Mouse (Mus musculus): ENCODE data around the gene Dbnl. TPM values are rescaled to one million over a fixed set of nuclear protein-coding genes. Genes with fewer than 3 reads are reported as not detected.

The Dbnl gene
- polyA plus RNA-seq, 1 experiment from 2014 or later = 123 TPM

DNA sequence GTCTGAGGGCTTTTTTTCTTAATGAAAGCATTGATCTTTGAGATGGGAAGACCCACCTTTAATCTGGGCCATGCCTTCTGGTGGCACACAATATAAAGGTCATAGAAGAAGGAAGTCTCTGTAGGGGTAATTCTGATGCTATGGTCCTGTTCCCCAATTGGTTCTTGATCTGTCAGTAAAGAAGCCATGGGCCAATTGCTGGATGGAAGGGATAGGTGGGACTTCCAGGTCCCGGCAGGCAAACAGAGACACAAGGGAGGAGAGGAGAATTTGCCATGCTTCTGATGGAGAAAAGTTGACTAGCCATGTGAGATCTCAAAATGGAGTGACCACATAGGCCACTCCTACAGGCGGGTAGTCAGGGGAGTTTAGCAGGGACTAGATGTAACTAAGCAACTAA lies 30.9 kb downstream of the Dbnl start:
- Histone ChIP-seq H3K27me3 (ENCODE audit: control insufficient read depth, insufficient read depth, low read length) (no peaks in the 10 kb centered on the region), H3K9ac (replicated peaks; ENCODE audit: low read depth, low read length) (no peak overlapping the region), H3K4me3 (ENCODE audit: low read depth, low read length) (no peak overlapping the region), H3K4me1 (ENCODE audit: control insufficient read depth, insufficient read depth, low read length) (no peaks in the 10 kb centered on the region), H3K36me3 (ENCODE audit: control insufficient read depth, insufficient read depth, low read length) (no peaks in the 10 kb centered on the region), H3K27ac (ENCODE audit: low read depth, low read length) (no peak overlapping the region), H3K4me2 (ENCODE audit: low read depth, low read length) (no peak overlapping the region), H3K9me3 (ENCODE audit: control insufficient read depth, low read length) (no peaks in the 10 kb centered on the region)
- 70% methylated on average over 2 of the region's 2 CpGs for whole genome bisulfite sequencing
- no peak for ATAC-seq (ENCODE audit: low read depth)

DNA sequence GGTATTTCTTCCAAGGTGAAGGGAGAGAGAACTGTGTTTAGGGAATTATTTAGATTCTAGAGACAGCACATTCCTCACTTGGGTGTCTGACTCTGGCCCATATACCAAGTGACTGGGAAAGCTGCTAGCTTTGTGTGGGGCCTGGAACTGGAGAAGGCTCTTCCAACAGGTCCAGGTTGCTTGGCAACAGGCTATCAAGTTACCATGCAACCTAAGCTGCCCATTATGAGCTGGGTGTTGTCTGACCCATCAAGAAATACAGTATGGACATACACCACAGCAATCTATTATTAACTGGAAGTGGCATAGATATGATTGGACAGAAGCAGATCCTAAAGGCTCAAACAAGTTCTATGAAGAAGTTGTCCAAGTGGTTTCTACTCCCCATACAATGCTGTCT lies 37.1 kb downstream of the Dbnl start:
- Histone ChIP-seq H3K9me3 (ENCODE audit: control insufficient read depth, low read length) (no peaks in the 10 kb centered on the region), H3K4me1 (ENCODE audit: control insufficient read depth, insufficient read depth, low read length) (no peaks in the 10 kb centered on the region), H3K27me3 (ENCODE audit: control insufficient read depth, insufficient read depth, low read length) (no peaks in the 10 kb centered on the region), H3K4me3 (ENCODE audit: low read depth, low read length) (no peak overlapping the region), H3K9ac (replicated peaks; ENCODE audit: low read depth, low read length) (no peak overlapping the region), H3K36me3 (ENCODE audit: control insufficient read depth, insufficient read depth, low read length) (no peaks in the 10 kb centered on the region; the same call in 1 of the 2 replicates), H3K27ac (ENCODE audit: low read depth, low read length) (no peak overlapping the region), H3K4me2 (ENCODE audit: low read depth, low read length) (no peak overlapping the region)
- ATAC-seq (ENCODE audit: low read depth) = no peak

GRCm38 (mm10) chr11:5827931-5828330 lies 39.6 kb downstream of the Dbnl start:
- Histone ChIP-seq H3K9ac (replicated peaks; ENCODE audit: low read depth, low read length) (no peak overlapping the region), H3K4me2 (ENCODE audit: low read depth, low read length) (no peak overlapping the region), H3K36me3 (ENCODE audit: control insufficient read depth, insufficient read depth, low read length) (peaks cover 5% of the 10 kb centered on the region), H3K4me3 (ENCODE audit: low read depth, low read length) (no peak overlapping the region), H3K27ac (ENCODE audit: low read depth, low read length) (no peak overlapping the region), H3K9me3 (ENCODE audit: control insufficient read depth, low read length) (no peaks in the 10 kb centered on the region), H3K27me3 (ENCODE audit: control insufficient read depth, insufficient read depth, low read length) (no peaks in the 10 kb centered on the region), H3K4me1 (ENCODE audit: control insufficient read depth, insufficient read depth, low read length) (no peaks in the 10 kb centered on the region)
- no peak for ATAC-seq (ENCODE audit: low read depth)
- WGBS = 91% methylated on average over 5 of the region's 5 CpGs

- no peak overlapping the region for H3K27ac ChIP-seq (ENCODE audit: low read depth, low read length)
- no peak overlapping the region for H3K4me2 ChIP-seq (ENCODE audit: low read depth, low read length)
- no peak overlapping the region for H3K9ac ChIP-seq (replicated peaks; ENCODE audit: low read depth, low read length)
- H3K4me1 ChIP-seq (ENCODE audit: control insufficient read depth, insufficient read depth, low read length) = no peaks in the 10 kb centered on the region
- H3K4me3 ChIP-seq (ENCODE audit: low read depth, low read length) = no peak overlapping the region
- peaks cover 5% of the 10 kb centered on the region for H3K36me3 ChIP-seq (ENCODE audit: control insufficient read depth, insufficient read depth, low read length)
- no peaks in the 10 kb centered on the region for H3K9me3 ChIP-seq (ENCODE audit: control insufficient read depth, low read length)
- ATAC-seq (ENCODE audit: low read depth) = no peak
- WGBS = 94% methylated on average over 11 of the region's 11 CpGs
- no peaks in the 10 kb centered on the region for H3K27me3 ChIP-seq (ENCODE audit: control insufficient read depth, insufficient read depth, low read length)
Measured at GRCm38 (mm10) chr11:5828509-5829191, 40.4 kb downstream of the Dbnl start.

GRCm38 (mm10) chr11:5829327-5829726 lies 41.0 kb downstream of the Dbnl start:
- peaks cover 5% of the 10 kb centered on the region for H3K36me3 ChIP-seq (ENCODE audit: control insufficient read depth, insufficient read depth, low read length)
- 93% methylated on average over 12 of the region's 12 CpGs for WGBS
- no peak overlapping the region for H3K27ac ChIP-seq (ENCODE audit: low read depth, low read length)

GRCm38 (mm10) chr11:5834506-5834905 lies 46.2 kb downstream of the Dbnl start:
- no peak overlapping the region for H3K9ac ChIP-seq (replicated peaks; ENCODE audit: low read depth, low read length)
- peaks cover 5% of the 10 kb centered on the region for H3K36me3 ChIP-seq (ENCODE audit: control insufficient read depth, insufficient read depth, low read length)
- WGBS = 93% methylated on average over 9 of the region's 9 CpGs
- H3K4me3 ChIP-seq (ENCODE audit: low read depth, low read length) = no peak overlapping the region
- ATAC-seq (ENCODE audit: low read depth) = no peak
- no peak overlapping the region for H3K27ac ChIP-seq (ENCODE audit: low read depth, low read length)
- H3K4me2 ChIP-seq (ENCODE audit: low read depth, low read length) = no peak overlapping the region
- H3K9me3 ChIP-seq (ENCODE audit: control insufficient read depth, low read length) = no peaks in the 10 kb centered on the region
- H3K27me3 ChIP-seq (ENCODE audit: control insufficient read depth, insufficient read depth, low read length) = no peaks in the 10 kb centered on the region
- H3K4me1 ChIP-seq (ENCODE audit: control insufficient read depth, insufficient read depth, low read length) = no peaks in the 10 kb centered on the region

More at GRCm38 (mm10) chr11:5829327-5829726, 41.0 kb downstream of the Dbnl start:
- no peaks in the 10 kb centered on the region for H3K4me1 ChIP-seq (ENCODE audit: control insufficient read depth, insufficient read depth, low read length)
- H3K9ac ChIP-seq (replicated peaks; ENCODE audit: low read depth, low read length) = no peak overlapping the region
- no peak overlapping the region for H3K4me2 ChIP-seq (ENCODE audit: low read depth, low read length)
- no peak overlapping the region for H3K4me3 ChIP-seq (ENCODE audit: low read depth, low read length)
- H3K9me3 ChIP-seq (ENCODE audit: control insufficient read depth, low read length) = no peaks in the 10 kb centered on the region
- ATAC-seq (ENCODE audit: low read depth) = no peak
- no peaks in the 10 kb centered on the region for H3K27me3 ChIP-seq (ENCODE audit: control insufficient read depth, insufficient read depth, low read length)

DNA sequence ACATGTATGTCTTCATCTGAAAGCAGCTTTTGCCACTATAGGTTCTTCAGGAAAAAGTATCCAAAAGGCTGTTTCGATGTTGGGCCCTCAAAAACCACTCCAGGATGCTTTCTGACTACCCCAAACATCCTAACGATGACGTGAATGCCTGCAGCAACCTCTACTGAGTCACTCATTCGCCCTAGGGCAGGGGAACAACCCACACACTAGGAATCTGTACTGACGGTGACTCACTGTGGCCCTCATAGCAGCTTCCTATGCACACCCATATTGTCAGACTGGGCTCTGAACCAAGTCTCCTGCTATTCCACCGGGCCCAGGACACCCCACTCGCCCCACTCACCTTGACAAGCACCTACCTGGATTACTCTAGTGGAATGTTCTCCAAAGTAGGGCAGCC lies 46.8 kb downstream of the Dbnl start:
- Histone ChIP-seq H3K9ac (replicated peaks; ENCODE audit: low read depth, low read length) (no peak overlapping the region), H3K9me3 (ENCODE audit: control insufficient read depth, low read length) (no peaks in the 10 kb centered on the region), H3K4me2 (ENCODE audit: low read depth, low read length) (no peak overlapping the region), H3K4me3 (ENCODE audit: low read depth, low read length) (no peak overlapping the region), H3K27ac (ENCODE audit: low read depth, low read length) (no peak overlapping the region), H3K27me3 (ENCODE audit: control insufficient read depth, insufficient read depth, low read length) (no peaks in the 10 kb centered on the region), H3K4me1 (ENCODE audit: control insufficient read depth, insufficient read depth, low read length) (no peaks in the 10 kb centered on the region), H3K36me3 (ENCODE audit: control insufficient read depth, insufficient read depth, low read length) (peaks cover 5% of the 10 kb centered on the region; the same call in 1 of the 2 replicates)
- 91% methylated on average over 7 of the region's 7 CpGs for WGBS
- no peak for ATAC-seq (ENCODE audit: low read depth)

DNA sequence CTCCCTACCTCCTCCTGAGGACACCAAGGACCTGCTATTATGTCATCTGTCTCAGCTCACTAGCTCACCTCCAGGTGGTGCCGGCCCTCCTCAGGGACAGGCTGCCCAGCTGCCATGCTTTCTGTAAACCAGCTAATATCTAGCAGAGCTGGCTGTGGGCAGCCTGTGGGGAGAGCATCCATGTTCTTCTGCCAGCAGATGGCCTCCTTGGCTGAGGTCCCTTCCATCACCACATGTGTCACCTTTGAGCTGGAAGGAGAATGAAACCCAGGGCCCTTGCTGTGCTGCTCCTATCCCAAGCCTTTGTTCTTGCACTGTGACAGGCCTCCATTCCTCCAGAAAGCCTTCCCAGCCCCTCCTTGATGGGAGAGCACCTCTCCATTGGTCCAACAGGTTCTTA lies 47.8 kb downstream of the Dbnl start:
- no peak overlapping the region for H3K9ac ChIP-seq (replicated peaks; ENCODE audit: low read depth, low read length)
- no peaks in the 10 kb centered on the region for H3K9me3 ChIP-seq (ENCODE audit: control insufficient read depth, low read length)
- H3K27me3 ChIP-seq (ENCODE audit: control insufficient read depth, insufficient read depth, low read length) = no peaks in the 10 kb centered on the region
- no peak overlapping the region for H3K4me3 ChIP-seq (ENCODE audit: low read depth, low read length)
- 65% methylated on average over 1 of the region's 1 CpGs for WGBS
- peaks cover 5% of the 10 kb centered on the region; the same call in 1 of the 2 replicates for H3K36me3 ChIP-seq (ENCODE audit: control insufficient read depth, insufficient read depth, low read length)
- H3K4me2 ChIP-seq (ENCODE audit: low read depth, low read length) = no peak overlapping the region
- H3K27ac ChIP-seq (ENCODE audit: low read depth, low read length) = no peak overlapping the region
- ATAC-seq (ENCODE audit: low read depth) = 0 out of 2 replicates have a peak, but pooled peaks have one; percentile 9
- H3K4me1 ChIP-seq (ENCODE audit: control insufficient read depth, insufficient read depth, low read length) = no peaks in the 10 kb centered on the region

GRCm38 (mm10) chr11:5837251-5838246 lies 49.3 kb downstream of the Dbnl start, which contains the start of gene Polm:
TSS of gene Polm (minus strand) at chr11:5838016.
- under 1% methylated on average over 63 of the region's 63 CpGs for WGBS
- no peaks in the 10 kb centered on the region for H3K27me3 ChIP-seq (ENCODE audit: control insufficient read depth, insufficient read depth, low read length)
- H3K27ac ChIP-seq (ENCODE audit: low read depth, low read length) = peak within 1 kb of the TSS; percentile 66
- ATAC-seq (ENCODE audit: low read depth) = peak; percentile 96
- no peaks in the 10 kb centered on the region for H3K9me3 ChIP-seq (ENCODE audit: control insufficient read depth, low read length)
- H3K9ac ChIP-seq (replicated peaks; ENCODE audit: low read depth, low read length) = peak within 1 kb of the TSS; percentile 67
- peak within 1 kb of the TSS; percentile 64 for H3K4me3 ChIP-seq (ENCODE audit: low read depth, low read length)
- H3K4me1 ChIP-seq (ENCODE audit: control insufficient read depth, insufficient read depth, low read length) = no peaks in the 10 kb centered on the region
- H3K4me2 ChIP-seq (ENCODE audit: low read depth, low read length) = peak within 1 kb of the TSS; percentile 87
- H3K36me3 ChIP-seq (ENCODE audit: control insufficient read depth, insufficient read depth, low read length) = no peaks in the 10 kb centered on the region

Measured in neural tube, embryonic 14.5 days (tissue).